Mouse (Mus musculus) cortical plate, adult 2 months (tissue): ENCODE measurements around the gene Ttc19.

Source experiments
- CTCF ChIP-seq: fragments of 200-500 bp; IDR thresholded peaks from 2 replicates; pipeline ENCODE4 v1.5.1; 2011; ENCODE audit warnings: mild to moderate bottlenecking, control low read depth, low read length; ENCODE audit not compliant: insufficient read depth; ENCODE audit errors: extremely low read depth
- POLR2A ChIP-seq: fragments of 200-500 bp; IDR thresholded peaks from 2 replicates; pipeline ENCODE4 v1.6.1; 2011; ENCODE audit warnings: mild to moderate bottlenecking, low read length, control low read depth; ENCODE audit not compliant: insufficient read depth; ENCODE audit errors: extremely low read depth

- TF ChIP-seq CTCF (no peak), POLR2A (no peak)
These were observed 51.0 kb downstream of the Ttc19 start for GRCm38 (mm10) chr11:62332228-62332627.
